ENCODE assay signal across 10 mouse cellular contexts in genomic region chr11:8569232-8570028, GRCm38 (mm10).
DNase-seq lines count a peak whose midpoint lies in the region; ATAC-seq lines count a peak whose summit lies in the region.
"Had no signal": no experiment of that assay in that cellular context is flagged by ENCODE, and none has a peak within 500 bp of the region (broad histone marks: within the 10 kb centered on the region; RNA-seq: fewer than 3 reads in every experiment).

No protein-coding gene starts in this region.

- no peak overlapping the region for H3K9ac ChIP-seq in midbrain, embryonic 11.5 days (ENCODE audit: low read length)
- no peak overlapping the region for H3K9ac ChIP-seq in forebrain, embryonic 13.5 days
- no peak overlapping the region for H3K9ac ChIP-seq in stomach, embryonic 16.5 days (ENCODE audit: low read length)
- H3K9ac ChIP-seq: limb, embryonic 13.5 days had no signal

- peaks cover 28% of the 10 kb centered on the region for H3K4me1 ChIP-seq in midbrain, embryonic 10.5 days
- H3K4me1 ChIP-seq in midbrain, embryonic 11.5 days (ENCODE audit: control insufficient read depth, insufficient read depth, low read length) = peaks cover 9% of the 10 kb centered on the region
- H3K4me1 ChIP-seq in forebrain, embryonic 13.5 days = peaks cover 14% of the 10 kb centered on the region
- H3K4me1 ChIP-seq in stomach, embryonic 16.5 days (ENCODE audit: control insufficient read depth, insufficient read depth, low read length) = peaks cover 29% of the 10 kb centered on the region

- DNase-seq in midbrain, embryonic 10.5 days (ENCODE audit: low spot score) = no peak
- DNase-seq in midbrain, embryonic 11.5 days (ENCODE audit: low spot score, missing footprints) = no peak
- peak; percentile 72 to 88 for DNase-seq in kidney, postnatal 36 days
- DNase-seq in heart, postnatal 14 days = no peak
- no peak for DNase-seq in urinary bladder, postnatal 4 days (ENCODE audit: low spot score in 2 of 2)
- DNase-seq: gastrocnemius, postnatal 14 days had no signal

- intact Hi-C loops in heart, postnatal 14 days (cut with DNase I) = no loop called here

- WGBS in midbrain, embryonic 10.5 days = 13% methylated on average over 7 of the region's 7 CpGs
- WGBS in midbrain, embryonic 11.5 days = 9% methylated on average over 7 of the region's 7 CpGs
- WGBS in forebrain, embryonic 13.5 days = 12% methylated on average over 7 of the region's 7 CpGs
- 43% methylated on average over 7 of the region's 7 CpGs for WGBS in stomach, embryonic 16.5 days

- peak overlapping the region; percentile 57 for H3K27ac ChIP-seq in midbrain, embryonic 10.5 days (replicated peaks)
- no peak overlapping the region for H3K27ac ChIP-seq in midbrain, embryonic 11.5 days (ENCODE audit: low read depth, low read length)
- H3K27ac ChIP-seq in forebrain, embryonic 13.5 days = no peak overlapping the region
- H3K27ac ChIP-seq in stomach, embryonic 16.5 days (ENCODE audit: low read length) = peak overlapping the region; percentile 90
- H3K27ac ChIP-seq: limb, embryonic 13.5 days had no signal

- H3K36me3 ChIP-seq in midbrain, embryonic 10.5 days = peaks cover 8% of the 10 kb centered on the region
- no peaks in the 10 kb centered on the region for H3K36me3 ChIP-seq in midbrain, embryonic 11.5 days (ENCODE audit: control insufficient read depth, insufficient read depth, low read length)
- no peaks in the 10 kb centered on the region for H3K36me3 ChIP-seq in forebrain, embryonic 13.5 days (ENCODE audit: poor library complexity, severe bottlenecking)
- H3K36me3 ChIP-seq in stomach, embryonic 16.5 days (ENCODE audit: control insufficient read depth, insufficient read depth, low read length) = no peaks in the 10 kb centered on the region

- 0 out of 2 replicates have a peak, but pooled peaks cover 4% of the 10 kb centered on the region for H3K9me3 ChIP-seq in midbrain, embryonic 10.5 days (replicated peaks)
- no peaks in the 10 kb centered on the region for H3K9me3 ChIP-seq in midbrain, embryonic 11.5 days (ENCODE audit: control insufficient read depth, low read length)
- 0 out of 2 replicates have a peak, but pooled peaks cover 5% of the 10 kb centered on the region for H3K9me3 ChIP-seq in forebrain, embryonic 13.5 days (replicated peaks)
- no peaks in the 10 kb centered on the region for H3K9me3 ChIP-seq in stomach, embryonic 16.5 days (replicated peaks; ENCODE audit: control insufficient read depth, low read length)
- H3K9me3 ChIP-seq: limb, embryonic 13.5 days had no signal

- H3K4me3 ChIP-seq in midbrain, embryonic 10.5 days = no peak overlapping the region
- H3K4me3 ChIP-seq in midbrain, embryonic 11.5 days (ENCODE audit: low read depth, low read length) = no peak overlapping the region
- no peak overlapping the region for H3K4me3 ChIP-seq in forebrain, embryonic 13.5 days
- H3K4me3 ChIP-seq in stomach, embryonic 16.5 days (replicated peaks; ENCODE audit: low read length) = no peak overlapping the region
- H3K4me3 ChIP-seq: limb, embryonic 13.5 days had no signal

- ATAC-seq in midbrain, embryonic 11.5 days (ENCODE audit: low FRiP score) = no peak
- peak; percentile 19; the same call in 1 of the 2 replicates for ATAC-seq in forebrain, embryonic 13.5 days
- peak; percentile 78 for ATAC-seq in stomach, embryonic 16.5 days (ENCODE audit: insufficient read depth, low FRiP score)
- no peak for ATAC-seq in erythroid progenitor cell, adult 5-6 weeks (replicated peaks; ENCODE audit: low FRiP score, poor library complexity, severe bottlenecking)

- no peaks in the 10 kb centered on the region for H3K27me3 ChIP-seq in midbrain, embryonic 10.5 days (ENCODE audit: low read depth, poor library complexity, severe bottlenecking)
- H3K27me3 ChIP-seq in midbrain, embryonic 11.5 days (ENCODE audit: control insufficient read depth, insufficient read depth, low read length) = no peaks in the 10 kb centered on the region
- H3K27me3 ChIP-seq in forebrain, embryonic 13.5 days = no peaks in the 10 kb centered on the region
- no peaks in the 10 kb centered on the region for H3K27me3 ChIP-seq in stomach, embryonic 16.5 days (ENCODE audit: control insufficient read depth, insufficient read depth, low read length)
- H3K27me3 ChIP-seq: limb, embryonic 13.5 days had no signal

- H3K4me2 ChIP-seq in midbrain, embryonic 11.5 days = no peak overlapping the region
- no peak overlapping the region for H3K4me2 ChIP-seq in forebrain, embryonic 13.5 days
- H3K4me2 ChIP-seq in stomach, embryonic 16.5 days (ENCODE audit: low read depth, low read length) = no peak overlapping the region
- H3K4me2 ChIP-seq: limb, embryonic 13.5 days had no signal

Comparison
In these comparisons a context has a peak if more than half of its experiments do, and no peak if none do; other contexts are left out.
1. H3K27ac ChIP-seq: peak in midbrain, embryonic 10.5 days (single experiment) and stomach, embryonic 16.5 days (single experiment); none in midbrain, embryonic 11.5 days (single experiment) and forebrain, embryonic 13.5 days (single experiment).
2. DNase-seq: peak in kidney, postnatal 36 days (2 of 2); none in midbrain, embryonic 10.5 days (single experiment), midbrain, embryonic 11.5 days (single experiment), heart, postnatal 14 days (0 of 2) and urinary bladder, postnatal 4 days (0 of 2).
3. ATAC-seq: peak in forebrain, embryonic 13.5 days (single experiment) and stomach, embryonic 16.5 days (single experiment); none in midbrain, embryonic 11.5 days (single experiment) and erythroid progenitor cell, adult 5-6 weeks (single experiment).